Mouse (Mus musculus) urinary bladder, postnatal 14 days (tissue): ENCODE measurements around the gene Lexm.

Source experiments
- DNase-seq: peaks from one replicate; pipeline ENCODE4 v3.0.0; 2021; ENCODE audit warnings: low spot score

Gene Lexm

DNA sequence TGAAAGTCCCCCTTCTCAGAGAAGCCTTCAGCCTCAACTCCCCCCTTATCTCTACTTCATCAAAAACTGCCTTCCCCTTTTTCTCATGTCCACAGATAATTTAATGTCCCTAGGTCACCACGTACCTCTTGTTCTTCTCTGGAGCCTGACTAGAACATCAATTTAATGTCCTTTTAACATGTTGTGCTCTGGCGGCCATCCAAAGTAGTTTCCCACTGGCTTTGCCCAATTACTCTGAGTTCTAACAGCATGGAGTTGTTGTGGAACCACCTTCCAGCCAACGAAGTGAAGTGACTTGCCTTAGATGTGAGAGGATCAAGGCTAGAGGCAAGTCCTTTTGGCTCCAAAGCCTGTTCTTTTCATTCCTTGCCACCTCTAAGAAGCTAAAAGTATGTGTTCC lies 75.5 kb downstream of the Lexm start:
- no peak for DNase-seq
